Mouse (Mus musculus) MEL (cell line): ENCODE measurements around the gene Trim43a.

Experiments used
- CHD2 ChIP-seq: IDR thresholded peaks from 2 replicates; pipeline ENCODE4 v1.6.1; 2011; ENCODE audit warnings: low read length, improper control_type of control experiment
- CTCF ChIP-seq, 3 experiments: IDR thresholded peaks in 2 of 3; conservative IDR thresholded peaks in 1 of 3; 2 replicates each; pipeline ENCODE4 v1.5.1; 2011 to 2012; ENCODE audit warnings: low read length in 3 of 3, low read depth in 2 of 3, mild to moderate bottlenecking in 2 of 3, improper control_type of control experiment in 1 of 3, inconsistent platforms in 1 of 3, mixed read lengths in 1 of 3, moderate library complexity in 1 of 3; ENCODE audit not compliant: control insufficient read depth in 1 of 3, insufficient read depth in 1 of 3, poor library complexity in 1 of 3, severe bottlenecking in 1 of 3
- ELF1 ChIP-seq: IDR thresholded peaks from 2 replicates; pipeline ENCODE4 v1.6.1; 2014; ENCODE audit warnings: low read depth, mild to moderate bottlenecking, inconsistent platforms, low read length, improper control_type of control experiment, moderate library complexity
- EP300 ChIP-seq, 2 experiments: IDR thresholded peaks; 2 replicates each; pipeline ENCODE4 v1.6.1; 2011; ENCODE audit warnings: improper control_type of control experiment in 2 of 2, low read length in 2 of 2, low read depth in 1 of 2, mild to moderate bottlenecking in 1 of 2
- HCFC1 ChIP-seq: IDR thresholded peaks from 2 replicates; pipeline ENCODE4 v1.6.1; 2012; ENCODE audit warnings: low read depth, mild to moderate bottlenecking, inconsistent platforms, low read length, improper control_type of control experiment, moderate library complexity
- KAT2A ChIP-seq: conservative IDR thresholded peaks from 2 replicates; pipeline ENCODE4 v1.6.1; 2012; ENCODE audit warnings: low read depth, low read length, improper control_type of control experiment, inconsistent platforms
- POLR2A ChIP-seq, 2 experiments: IDR thresholded peaks; 2 replicates each; pipeline ENCODE4 v1.6.1; 2011 to 2012; ENCODE audit warnings: low read length in 2 of 2, mild to moderate bottlenecking in 2 of 2, control low read depth in 1 of 2, improper control_type of control experiment in 1 of 2, low read depth in 1 of 2, moderate library complexity in 1 of 2; ENCODE audit not compliant: control insufficient read depth in 1 of 2, insufficient read depth in 1 of 2, poor library complexity in 1 of 2
- POLR2AphosphoS2 ChIP-seq: IDR thresholded peaks from 2 replicates; pipeline ENCODE4 v1.6.1; 2011; ENCODE audit warnings: low read length, improper control_type of control experiment
- SIN3A ChIP-seq: IDR thresholded peaks from 2 replicates; pipeline ENCODE4 v1.6.1; 2012; ENCODE audit warnings: low read length, improper control_type of control experiment, inconsistent platforms
- TAL1 ChIP-seq: IDR thresholded peaks from 2 replicates; pipeline ENCODE4 v1.6.1; 2012; ENCODE audit warnings: mild to moderate bottlenecking, inconsistent platforms, low read length, moderate library complexity, mixed read lengths
- TCF12 ChIP-seq: IDR thresholded peaks from 2 replicates; pipeline ENCODE4 v1.6.1; 2014; ENCODE audit warnings: low read depth, mild to moderate bottlenecking, inconsistent platforms, low read length, improper control_type of control experiment, moderate library complexity
- USF1 ChIP-seq: IDR thresholded peaks from 2 replicates; pipeline ENCODE4 v1.6.1; 2014; ENCODE audit warnings: low read depth, mild to moderate bottlenecking, inconsistent platforms, low read length, improper control_type of control experiment, moderate library complexity
- USF2 ChIP-seq, 2 experiments: IDR thresholded peaks; 2 replicates each; pipeline ENCODE4 v1.6.1; 2011 to 2012; ENCODE audit warnings: improper control_type of control experiment in 2 of 2, low read length in 2 of 2, borderline replicate concordance in 1 of 2, inconsistent platforms in 1 of 2, low read depth in 1 of 2, mild to moderate bottlenecking in 1 of 2; ENCODE audit not compliant: insufficient read depth in 1 of 2
- ZKSCAN1 ChIP-seq: IDR thresholded peaks from 2 replicates; pipeline ENCODE4 v1.6.1; 2012; ENCODE audit warnings: low read depth, mild to moderate bottlenecking, inconsistent platforms, low read length, improper control_type of control experiment, moderate library complexity

GRCm38 (mm10) chr9:88545534-88545933 lies 35.2 kb upstream of the Trim43a start:
- TF ChIP-seq USF1 = no peak
- no peak for TF ChIP-seq CHD2
- no peak for TF ChIP-seq HCFC1
- no peak for TF ChIP-seq ELF1
- no peak for TF ChIP-seq USF2 (IDR thresholded peaks at IDR 0.05; ENCODE audit: borderline replicate concordance in 1 of 2, insufficient read depth in 1 of 2, low read depth in 1 of 2, low read length in 2 of 2)
- TF ChIP-seq POLR2AphosphoS2 = no peak
- no peak for TF ChIP-seq POLR2A (IDR thresholded peaks at IDR 0.05; ENCODE audit: control insufficient read depth in 1 of 2, insufficient read depth in 1 of 2, low read depth in 1 of 2, low read length in 2 of 2, poor library complexity in 1 of 2)
- TF ChIP-seq KAT2A = no peak
- no peak for TF ChIP-seq ZKSCAN1
- TF ChIP-seq TAL1 = no peak
- TF ChIP-seq TCF12 = no peak
- peak in 1 of 3 experiments; percentile 52; a peak in 2 of 6 replicates for TF ChIP-seq CTCF (IDR thresholded peaks at IDR 0.05 in 2 of 3, conservative IDR thresholded peaks at IDR 0.05 in 1 of 3; ENCODE audit: control insufficient read depth in 1 of 3, insufficient read depth in 1 of 3, low read depth in 2 of 3, low read length in 3 of 3, poor library complexity in 1 of 3, severe bottlenecking in 1 of 3)
- no peak for TF ChIP-seq EP300 (IDR thresholded peaks at IDR 0.05; ENCODE audit: low read depth in 1 of 2, low read length in 2 of 2)
- TF ChIP-seq SIN3A = no peak
